9 mouse cellular contexts compared by ENCODE assay signal in genomic region chr15:85611701-85612520, GRCm38 (mm10). TPM values are rescaled to one million over a fixed set of nuclear protein-coding genes. Genes with fewer than 3 reads are reported as not detected.
DNase-seq lines count a peak whose midpoint lies in the region; ATAC-seq lines count a peak whose summit lies in the region.
"Had no signal": no experiment of that assay in that cellular context is flagged by ENCODE, and none has a peak within 500 bp of the region (broad histone marks: within the 10 kb centered on the region; RNA-seq: fewer than 3 reads in every experiment).

No protein-coding gene starts in this region.

- 64% methylated on average over 16 of the region's 16 CpGs for WGBS in forebrain, embryonic 14.5 days
- whole genome bisulfite sequencing in forebrain, embryonic 11.5 days = 83% methylated on average over 16 of the region's 16 CpGs
- WGBS in forebrain, embryonic 16.5 days = 51% methylated on average over 16 of the region's 16 CpGs
- WGBS in intestine, embryonic 15.5 days = 67% methylated on average over 16 of the region's 16 CpGs
- 51% methylated on average over 16 of the region's 16 CpGs for WGBS in lung, embryonic 15.5 days
- 64% methylated on average over 16 of the region's 16 CpGs for WGBS in liver, embryonic 12.5 days (ENCODE audit: insufficient replicate concordance)

- H3K9me3 ChIP-seq in forebrain, embryonic 14.5 days (replicated peaks; ENCODE audit: control insufficient read depth, low read length) = no peaks in the 10 kb centered on the region
- peaks cover 2% of the 10 kb centered on the region; the same call in 1 of the 2 replicates for H3K9me3 ChIP-seq in forebrain, embryonic 11.5 days (ENCODE audit: control insufficient read depth, low read length)
- no peaks in the 10 kb centered on the region for H3K9me3 ChIP-seq in forebrain, embryonic 16.5 days (ENCODE audit: control insufficient read depth, low read length)
- no peaks in the 10 kb centered on the region for H3K9me3 ChIP-seq in intestine, embryonic 15.5 days
- H3K9me3 ChIP-seq in lung, embryonic 15.5 days = no peaks in the 10 kb centered on the region
- 0 out of 2 replicates have a peak, but pooled peaks cover 3% of the 10 kb centered on the region for H3K9me3 ChIP-seq in liver, embryonic 12.5 days (replicated peaks)
- H3K9me3 ChIP-seq: liver, embryonic 15.5 days had no signal

- H3K36me3 ChIP-seq in forebrain, embryonic 14.5 days (ENCODE audit: control insufficient read depth, insufficient read depth, low read length) = no peaks in the 10 kb centered on the region
- H3K36me3 ChIP-seq in forebrain, embryonic 11.5 days (ENCODE audit: control insufficient read depth, insufficient read depth, low read length) = no peaks in the 10 kb centered on the region
- no peaks in the 10 kb centered on the region for H3K36me3 ChIP-seq in forebrain, embryonic 16.5 days (ENCODE audit: control insufficient read depth, insufficient read depth)
- no peaks in the 10 kb centered on the region for H3K36me3 ChIP-seq in intestine, embryonic 15.5 days
- no peaks in the 10 kb centered on the region for H3K36me3 ChIP-seq in lung, embryonic 15.5 days
- H3K36me3 ChIP-seq in liver, embryonic 12.5 days = no peaks in the 10 kb centered on the region
- H3K36me3 ChIP-seq: liver, embryonic 15.5 days had no signal

- H3K4me1 ChIP-seq in forebrain, embryonic 14.5 days (ENCODE audit: control insufficient read depth, insufficient read depth, low read length) = peaks cover 21% of the 10 kb centered on the region
- H3K4me1 ChIP-seq in forebrain, embryonic 11.5 days (replicated peaks; ENCODE audit: control insufficient read depth, insufficient read depth, low read length) = 0 out of 2 replicates have a peak, but pooled peaks cover 2% of the 10 kb centered on the region
- H3K4me1 ChIP-seq in forebrain, embryonic 16.5 days (replicated peaks; ENCODE audit: control insufficient read depth, insufficient read depth, low read length) = peaks cover 39% of the 10 kb centered on the region
- H3K4me1 ChIP-seq in intestine, embryonic 15.5 days (replicated peaks) = peaks cover 25% of the 10 kb centered on the region
- peaks cover 45% of the 10 kb centered on the region for H3K4me1 ChIP-seq in lung, embryonic 15.5 days
- H3K4me1 ChIP-seq in liver, embryonic 12.5 days = 0 out of 2 replicates have a peak, but pooled peaks cover 7% of the 10 kb centered on the region

- no peak overlapping the region for H3K4me2 ChIP-seq in forebrain, embryonic 14.5 days (ENCODE audit: low read length)
- H3K4me2 ChIP-seq in forebrain, embryonic 11.5 days (ENCODE audit: low read depth, low read length, severe bottlenecking) = no peak overlapping the region
- H3K4me2 ChIP-seq in forebrain, embryonic 16.5 days (ENCODE audit: low read length) = no peak overlapping the region
- no peak overlapping the region for H3K4me2 ChIP-seq in intestine, embryonic 15.5 days (replicated peaks)
- peak overlapping the region; percentile 4; the same call in 1 of the 2 replicates for H3K4me2 ChIP-seq in lung, embryonic 15.5 days
- H3K4me2 ChIP-seq in liver, embryonic 12.5 days = no peak overlapping the region
- H3K4me2 ChIP-seq: liver, embryonic 15.5 days had no signal

- peak overlapping the region; percentile 81 for H3K27ac ChIP-seq in forebrain, embryonic 14.5 days (ENCODE audit: low read depth, low read length)
- H3K27ac ChIP-seq in forebrain, embryonic 11.5 days (ENCODE audit: low read depth, low read length) = no peak overlapping the region
- H3K27ac ChIP-seq in forebrain, embryonic 16.5 days (ENCODE audit: low read length) = peak overlapping the region; percentile 78
- peak overlapping the region; percentile 86 for H3K27ac ChIP-seq in intestine, embryonic 15.5 days
- H3K27ac ChIP-seq in lung, embryonic 15.5 days = peak overlapping the region; percentile 92
- H3K27ac ChIP-seq in liver, embryonic 12.5 days = no peak overlapping the region
- H3K27ac ChIP-seq: liver, embryonic 15.5 days had no signal

- no peak overlapping the region for H3K4me3 ChIP-seq in forebrain, embryonic 14.5 days (ENCODE audit: low read depth, low read length)
- no peak overlapping the region for H3K4me3 ChIP-seq in forebrain, embryonic 11.5 days (ENCODE audit: low read depth, low read length)
- no peak overlapping the region for H3K4me3 ChIP-seq in forebrain, embryonic 16.5 days (replicated peaks; ENCODE audit: low read length)
- H3K4me3 ChIP-seq in intestine, embryonic 15.5 days (replicated peaks) = no peak overlapping the region
- H3K4me3 ChIP-seq in lung, embryonic 15.5 days = no peak overlapping the region
- H3K4me3 ChIP-seq in liver, embryonic 12.5 days = no peak overlapping the region
- H3K4me3 ChIP-seq: liver, embryonic 15.5 days had no signal

- no peak overlapping the region for H3K9ac ChIP-seq in forebrain, embryonic 14.5 days (ENCODE audit: low read length)
- H3K9ac ChIP-seq in forebrain, embryonic 11.5 days (ENCODE audit: low read length) = no peak overlapping the region
- 0 out of 2 replicates have a peak overlapping the region, but pooled peaks have one; percentile 7 for H3K9ac ChIP-seq in forebrain, embryonic 16.5 days (replicated peaks; ENCODE audit: low read depth, low read length)
- H3K9ac ChIP-seq in intestine, embryonic 15.5 days = no peak overlapping the region
- H3K9ac ChIP-seq in lung, embryonic 15.5 days = no peak overlapping the region
- H3K9ac ChIP-seq in liver, embryonic 12.5 days = no peak overlapping the region
- H3K9ac ChIP-seq: liver, embryonic 15.5 days had no signal

- no peak for ATAC-seq in forebrain, embryonic 14.5 days
- no peak for ATAC-seq in forebrain, embryonic 11.5 days (replicated peaks; ENCODE audit: low FRiP score)
- no peak for ATAC-seq in forebrain, embryonic 16.5 days
- ATAC-seq in intestine, embryonic 15.5 days = no peak
- ATAC-seq in lung, embryonic 15.5 days (ENCODE audit: borderline replicate concordance, extremely low read depth, low FRiP score, low TSS enrichment) = no peak
- ATAC-seq in liver, embryonic 12.5 days = no peak

- 0 out of 2 replicates have a peak, but pooled peaks cover 3% of the 10 kb centered on the region for H3K27me3 ChIP-seq in forebrain, embryonic 14.5 days (replicated peaks; ENCODE audit: control insufficient read depth, insufficient read depth, low read length)
- peaks cover 15% of the 10 kb centered on the region for H3K27me3 ChIP-seq in forebrain, embryonic 11.5 days (ENCODE audit: control insufficient read depth, insufficient read depth, low read length)
- no peaks in the 10 kb centered on the region for H3K27me3 ChIP-seq in forebrain, embryonic 16.5 days (replicated peaks; ENCODE audit: control insufficient read depth, insufficient read depth, low read length)
- peaks cover 15% of the 10 kb centered on the region; the same call in 1 of the 2 replicates for H3K27me3 ChIP-seq in intestine, embryonic 15.5 days (replicated peaks)
- peaks cover 18% of the 10 kb centered on the region; the same call in 1 of the 2 replicates for H3K27me3 ChIP-seq in lung, embryonic 15.5 days
- H3K27me3 ChIP-seq in liver, embryonic 12.5 days (replicated peaks) = peaks cover 34% of the 10 kb centered on the region

- DNase-seq in forebrain, embryonic 14.5 days (ENCODE audit: low spot score) = peak; percentile 57
- DNase-seq in forebrain, embryonic 11.5 days (ENCODE audit: low spot score) = no peak
- DNase-seq in MN1 (ENCODE audit: low spot score) = peak; percentile 78
- DNase-seq in thymus, adult 18-20 months = no peak

RNA-seq across cellular contexts. Expression of gene Wnt7b, which starts 29.6 kb away (rescaled TPM):
- polyA plus RNA-seq in forebrain, embryonic 14.5 days (2014; fragmentation: Nextera tagmentation; extraction: Ambion mirVana) = 73.4 and 84.7 TPM in 2 replicates
- 146 and 153 TPM in 2 replicates for polyA plus RNA-seq in forebrain, embryonic 11.5 days (2014; fragmentation: Nextera tagmentation; extraction: Ambion mirVana)
- 110 and 125 TPM in 2 replicates for polyA plus RNA-seq in forebrain, embryonic 16.5 days (2015; fragmentation: Nextera tagmentation; extraction: Ambion mirVana)
- polyA plus RNA-seq in intestine, embryonic 15.5 days (2015; fragmentation: Nextera tagmentation; extraction: Ambion mirVana) = 1.5 and 1.7 TPM in 2 replicates
- 56.5 and 57.6 TPM in 2 replicates for polyA plus RNA-seq in lung, embryonic 15.5 days (2015; fragmentation: Nextera tagmentation; extraction: Ambion mirVana)
- polyA plus RNA-seq in liver, embryonic 12.5 days (2016; fragmentation: Nextera tagmentation; extraction: Ambion mirVana) = 0.38 and 0.56 TPM in 2 replicates

Comparison
In these comparisons a context has a peak if more than half of its experiments do, and no peak if none do; other contexts are left out.
1. DNase-seq: peak in forebrain, embryonic 14.5 days (single experiment) and MN1 (single experiment); none in forebrain, embryonic 11.5 days (single experiment) and thymus, adult 18-20 months (0 of 2).
2. H3K27ac ChIP-seq: peak in forebrain, embryonic 14.5 days (single experiment), forebrain, embryonic 16.5 days (single experiment), intestine, embryonic 15.5 days (single experiment) and lung, embryonic 15.5 days (single experiment); none in forebrain, embryonic 11.5 days (single experiment) and liver, embryonic 12.5 days (single experiment).
3. RNA of gene Wnt7b, which starts 29.6 kb away (polyA plus RNA-seq): 146 to 153 TPM in forebrain, embryonic 11.5 days, 110 to 125 TPM in forebrain, embryonic 16.5 days, 73.4 to 84.7 TPM in forebrain, embryonic 14.5 days and 56.5 to 57.6 TPM in lung, embryonic 15.5 days; 1.5 to 1.7 TPM in intestine, embryonic 15.5 days and 0.38 to 0.56 TPM in liver, embryonic 12.5 days; every median in the first group is over 10 times any median in the second.